ENCODE assay signal across 9 mouse cellular contexts in genomic region chr7:134800079-134800478, GRCm38 (mm10).
DNase-seq lines count a peak whose midpoint lies in the region; ATAC-seq and TF ChIP-seq lines count a peak whose summit lies in the region.
"Had no signal": no experiment of that assay in that cellular context is flagged by ENCODE, and none has a peak within 500 bp of the region (broad histone marks: within the 10 kb centered on the region; RNA-seq: fewer than 3 reads in every experiment).

No protein-coding gene starts in this region.

- no peak for ATAC-seq in Patski

- no peak for TF ChIP-seq CTCF in Patski (IDR thresholded peaks at IDR 0.05)
- no peak for TF ChIP-seq CTCF in left cerebral cortex, adult 2 months (IDR thresholded peaks at IDR 0.05)

- DNase-seq in left cerebral cortex, adult 11 months (ENCODE audit: low spot score): peak; percentile 18
- DNase-seq in left cerebral cortex, postnatal 10 days (ENCODE audit: extremely low spot score in 1 of 2, low spot score in 2 of 2): no peak
- DNase-seq in Patski (ENCODE audit: low read depth, low spot score): peak; percentile 71
- peak; percentile 85 to 89 for DNase-seq in adrenal gland, postnatal 36 days
- DNase-seq in left cerebral cortex, adult 2 months (ENCODE audit: extremely low spot score in 1 of 2, low spot score in 2 of 2): peak; percentile 26 to 42
- no peak for DNase-seq in kidney, postnatal 10 days
- no peak for DNase-seq in kidney, postnatal 14 days

- no peak overlapping the region for H3K4me3 ChIP-seq in left cerebral cortex, adult 2 months
- H3K4me3 ChIP-seq: heart, embryonic 10.5 days; limb, embryonic 10.5 days had no signal

- POLR2A ChIA-PET in Patski (lab: Charles Lee): no interaction called here

- CTCF ChIA-PET in Patski (lab: Charles Lee): no interaction called here

- no peak overlapping the region for H3K27ac ChIP-seq in left cerebral cortex, adult 2 months
- H3K27ac ChIP-seq: heart, embryonic 10.5 days; limb, embryonic 10.5 days had no signal

- no peaks in the 10 kb centered on the region for H3K27me3 ChIP-seq in Patski

- intact Hi-C loops in left cerebral cortex, postnatal 10 days (cut with DNase I): no loop called here
- intact Hi-C loops in left cerebral cortex, adult 2 months (cut with DNase I): no loop called here

- in situ Hi-C loops in Patski (cut with MboI; ENCODE audit: low pct_unique_long_range_greater_than_20kb): no loop called here

Comparison
In these comparisons a context has a peak if more than half of its experiments do, and no peak if none do; other contexts are left out.
1. DNase-seq: peak in left cerebral cortex, adult 11 months (single experiment), Patski (single experiment), adrenal gland, postnatal 36 days (2 of 2) and left cerebral cortex, adult 2 months (2 of 2); none in left cerebral cortex, postnatal 10 days (0 of 2), kidney, postnatal 10 days (single experiment) and kidney, postnatal 14 days (single experiment).